Mouse (Mus musculus) CH12.LX (cell line): ENCODE results near the gene Ldlrad3. TPM values are rescaled to one million over a fixed set of nuclear protein-coding genes. Genes with fewer than 3 reads are reported as not detected.

ENCODE experiments used
- DNase-seq: peaks from one replicate; pipeline ENCODE4 v3.0.0-alpha.2; 2013; ENCODE audit errors: extremely low read depth
- H3K27ac ChIP-seq: 2 replicates; pipeline ENCODE4 v1.5.1; 2012; ENCODE audit warnings: low read depth, mild to moderate bottlenecking, control low read depth, moderate library complexity; ENCODE audit not compliant: insufficient read depth
- H3K27me3 ChIP-seq: replicated peaks from 2 replicates; pipeline ENCODE3; 2012; ENCODE audit warnings: inconsistent platforms
- H3K36me3 ChIP-seq, 2 experiments: replicated peaks in 1 of 2; 2 replicates each; pipeline versions ENCODE3 to v1.6.1; 2012; ENCODE audit warnings: inconsistent platforms in 1 of 2, low read length in 1 of 2, mild to moderate bottlenecking in 1 of 2, mixed read lengths in 1 of 2, moderate library complexity in 1 of 2; ENCODE audit not compliant: control insufficient read depth in 1 of 2, insufficient read depth in 1 of 2
- H3K4me1 ChIP-seq, 2 experiments: 2 replicates each; pipeline ENCODE4 v1.6.1; 2012; ENCODE audit warnings: inconsistent platforms in 1 of 2, moderate library complexity in 1 of 2; ENCODE audit not compliant: insufficient read depth in 2 of 2, control insufficient read depth in 1 of 2
- H3K4me2 ChIP-seq: 2 replicates; pipeline ENCODE4 v1.6.1; 2012; ENCODE audit warnings: low read depth, mild to moderate bottlenecking, control low read depth; ENCODE audit not compliant: poor library complexity, insufficient read depth, severe bottlenecking
- H3K4me3 ChIP-seq, 3 experiments: fragments of 150-350 bp in 1 of 3; sonication (generic) in 1 of 3; replicated peaks in 1 of 3; 2 replicates each; pipeline versions ENCODE3 to v1.5.1; 2011 to 2012; ENCODE audit warnings: low read depth in 2 of 3, low read length in 2 of 3, mild to moderate bottlenecking in 2 of 3, moderate library complexity in 2 of 3, control low read depth in 1 of 3, improper control_type of control experiment in 1 of 3, inconsistent platforms in 1 of 3, mixed read lengths in 1 of 3; ENCODE audit not compliant: poor library complexity in 1 of 3
- H3K79me2 ChIP-seq: replicated peaks from 2 replicates; pipeline ENCODE4 v1.6.1; 2012; ENCODE audit warnings: mild to moderate bottlenecking, moderate library complexity; ENCODE audit not compliant: control insufficient read depth, poor library complexity, insufficient read depth, severe bottlenecking; ENCODE audit errors: extremely low read depth
- H3K9ac ChIP-seq: 2 replicates; pipeline ENCODE4 v1.6.1; 2012; ENCODE audit warnings: low read depth, mild to moderate bottlenecking, control low read depth, moderate library complexity; ENCODE audit not compliant: insufficient read depth
- H3K9me3 ChIP-seq: replicated peaks from 2 replicates; pipeline ENCODE3; 2012; ENCODE audit warnings: low read length, inconsistent platforms, mixed read lengths
- CHD1 ChIP-seq: IDR thresholded peaks from 2 replicates; pipeline ENCODE4 v1.6.1; 2012; ENCODE audit warnings: low read depth, low read length, improper control_type of control experiment, inconsistent platforms
- CTCF ChIP-seq, 2 experiments: IDR thresholded peaks in 1 of 2; conservative IDR thresholded peaks in 1 of 2; 2 replicates each; pipeline ENCODE4 v1.5.1; 2011 to 2012; ENCODE audit warnings: low read depth in 2 of 2, low read length in 2 of 2, improper control_type of control experiment in 1 of 2, inconsistent platforms in 1 of 2, mild to moderate bottlenecking in 1 of 2, moderate library complexity in 1 of 2
- E2F4 ChIP-seq: IDR thresholded peaks from 2 replicates; pipeline ENCODE4 v1.6.1; 2011; ENCODE audit warnings: low read depth, low read length, improper control_type of control experiment; ENCODE audit not compliant: insufficient replicate concordance
- EP300 ChIP-seq: IDR thresholded peaks from 2 replicates; pipeline ENCODE4 v1.6.1; 2011; ENCODE audit warnings: low read length, improper control_type of control experiment
- ETS1 ChIP-seq: conservative IDR thresholded peaks from 2 replicates; pipeline ENCODE4 v1.6.1; 2012; ENCODE audit warnings: low read depth, mild to moderate bottlenecking, inconsistent platforms, low read length, improper control_type of control experiment, moderate library complexity
- MAFK ChIP-seq: IDR thresholded peaks from 2 replicates; pipeline ENCODE4 v1.6.1; 2011; ENCODE audit warnings: low read length, improper control_type of control experiment; ENCODE audit not compliant: insufficient replicate concordance
- MAX ChIP-seq: IDR thresholded peaks from 2 replicates; pipeline ENCODE4 v1.6.1; 2011; ENCODE audit warnings: low read length, improper control_type of control experiment
- MAZ ChIP-seq: IDR thresholded peaks from 2 replicates; pipeline ENCODE4 v1.6.1; 2012; ENCODE audit warnings: low read depth, mild to moderate bottlenecking, inconsistent platforms, low read length, improper control_type of control experiment, moderate library complexity
- MEF2A ChIP-seq: IDR thresholded peaks from 2 replicates; pipeline ENCODE4 v1.6.1; 2014; ENCODE audit warnings: low read depth, mild to moderate bottlenecking, inconsistent platforms, low read length, improper control_type of control experiment, borderline replicate concordance
- MXI1 ChIP-seq: IDR thresholded peaks from 2 replicates; pipeline ENCODE4 v1.6.1; 2011; ENCODE audit warnings: mild to moderate bottlenecking, low read depth, low read length, improper control_type of control experiment
- NELFE ChIP-seq: IDR thresholded peaks from 2 replicates; pipeline ENCODE4 v1.6.1; 2011; ENCODE audit warnings: low read depth, low read length, improper control_type of control experiment
- NRF1 ChIP-seq: IDR thresholded peaks from 2 replicates; pipeline ENCODE4 v1.6.1; 2014; ENCODE audit warnings: low read depth, mild to moderate bottlenecking, inconsistent platforms, low read length, improper control_type of control experiment, moderate library complexity
- RAD21 ChIP-seq: IDR thresholded peaks from 2 replicates; pipeline ENCODE4 v1.6.1; 2011; ENCODE audit warnings: low read depth, mild to moderate bottlenecking, low read length, improper control_type of control experiment, moderate library complexity
- RCOR1 ChIP-seq: conservative IDR thresholded peaks from 2 replicates; pipeline ENCODE4 v1.6.1; 2012; ENCODE audit warnings: low read depth, mild to moderate bottlenecking, inconsistent platforms, low read length, improper control_type of control experiment
- SIN3A ChIP-seq: IDR thresholded peaks from 2 replicates; pipeline ENCODE4 v1.6.1; 2012; ENCODE audit warnings: low read length, improper control_type of control experiment, inconsistent platforms
- SMC3 ChIP-seq: IDR thresholded peaks from 2 replicates; pipeline ENCODE4 v1.6.1; 2011; ENCODE audit warnings: low read depth, low read length, improper control_type of control experiment
- TBP ChIP-seq: conservative IDR thresholded peaks from 2 replicates; pipeline ENCODE4 v1.6.1; 2011; ENCODE audit warnings: low read depth, low read length, improper control_type of control experiment
- TCF12 ChIP-seq: IDR thresholded peaks from 2 replicates; pipeline ENCODE4 v1.6.1; 2014; ENCODE audit warnings: low read depth, mild to moderate bottlenecking, inconsistent platforms, low read length, improper control_type of control experiment
- ZKSCAN1 ChIP-seq: IDR thresholded peaks from 2 replicates; pipeline ENCODE4 v1.6.1; 2012; ENCODE audit warnings: low read depth, inconsistent platforms, low read length, improper control_type of control experiment, borderline replicate concordance
- dilution Hi-C: fragments of 300-500 bp; cut with MboI; formaldehyde crosslinking; loops from 2 replicates; pipeline ENCODE4 v1.14.3; 2020; ENCODE audit warnings: low sequenced_read_pairs; ENCODE audit not compliant: extremely low pct_unique_long_range_greater_than_20kb, extremely low pct_ligation_motif_present
- in situ Hi-C: fragments of 300-500 bp; cut with MboI; formaldehyde crosslinking; loops from 3 replicates; pipeline ENCODE4 v1.14.3; 2019; ENCODE audit warnings: low sequenced_read_pairs, low pct_ligation_motif_present, low pct_unique_long_range_greater_than_20kb, mixed read lengths
- polyA plus RNA-seq: library from polyadenylated mRNA; unstranded; fragments of >175 nt; gene quantifications from 2 replicates; pipeline ENCODE4 v1.2.1, GENCODE M21; 2012; ENCODE audit warnings: low read depth; ENCODE audit not compliant: insufficient read length
- total RNA-seq, 2 experiments: library from RNA; depleted of rRNA; stranded (reverse); fragments of 300-350 nt in 1 of 2; fragments of >200 nt in 1 of 2; gene quantifications; 2 replicates each; pipeline ENCODE4 v1.2.3; 2012 to 2014

The Ldlrad3 gene
- total and polyA plus RNA-seq, 3 experiments, result 0.30 to 2.7 (median 2.1) TPM

GRCm38 (mm10) chr2:102032713-102033343 lies 153.4 kb downstream of the Ldlrad3 start:
- dilution Hi-C loops, result no loop called here
- no peak for DNase-seq
- Histone ChIP-seq H3K9me3 (no peaks in the 10 kb centered on the region), H3K36me3 (no peaks in the 10 kb centered on the region), H3K4me3 (no peak overlapping the region), H3K9ac (no peak overlapping the region), H3K4me1 (peaks cover 2 to 34% of the 10 kb centered on the region in 2 experiments; a peak in 3 of 4 replicates), H3K27ac (no peak overlapping the region), H3K27me3 (no peaks in the 10 kb centered on the region)
- in situ Hi-C loops, result no loop called here
- TF ChIP-seq NRF1 (no peak), ZKSCAN1 (no peak), EP300 (no peak), MEF2A (no peak), CHD1 (no peak), E2F4 (no peak), CTCF (conservative IDR thresholded peaks at IDR 0.05 in 1 of 2, IDR thresholded peaks at IDR 0.05 in 1 of 2; ENCODE audit: low read depth in 2 of 2, low read length in 2 of 2) (no peak), MXI1 (no peak), TCF12 (no peak)
- TF ChIP-seq, all 38 proteins: peak for 0
- Histone ChIP-seq H3K4me2 (no peak overlapping the region), H3K79me2 (no peaks in the 10 kb centered on the region)

DNA sequence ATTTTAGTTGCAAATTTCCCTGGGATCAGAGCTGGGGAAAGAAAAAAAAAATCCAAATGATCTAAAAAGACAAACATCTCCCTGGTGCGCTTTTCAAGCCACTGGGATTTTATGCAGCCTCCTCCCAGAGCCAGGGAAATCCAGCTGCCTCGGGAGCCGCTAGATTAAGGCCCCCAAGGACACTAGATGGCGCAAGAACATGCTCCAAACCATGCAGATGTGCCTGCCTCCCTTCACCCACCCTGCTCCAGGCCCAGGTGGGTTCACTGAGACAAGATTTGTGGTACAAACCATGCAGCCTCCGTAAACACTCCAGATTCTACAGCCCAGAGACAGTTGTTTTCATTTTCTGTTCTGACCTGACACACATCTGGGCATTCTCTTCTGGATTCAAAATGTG lies 155.5 kb downstream of the Ldlrad3 start:
- peak; percentile 47 for DNase-seq
- in situ Hi-C loops (no loop called here), dilution Hi-C loops (no loop called here)
- H3K9ac ChIP-seq, result no peak overlapping the region
- H3K36me3 ChIP-seq, result no peaks in the 10 kb centered on the region
- H3K27ac ChIP-seq, result no peak overlapping the region
- TF ChIP-seq NELFE (no peak), CTCF (conservative IDR thresholded peaks at IDR 0.05 in 1 of 2, IDR thresholded peaks at IDR 0.05 in 1 of 2; ENCODE audit: low read depth in 2 of 2, low read length in 2 of 2) (peak; percentile 34 to 68; a peak in 3 of 4 replicates), TCF12 (no peak), SIN3A (no peak), MAX (no peak), CHD1 (no peak), MEF2A (no peak), E2F4 (no peak), RAD21 (peak; percentile 55), TBP (no peak), SMC3 (peak; percentile 48), MAFK (no peak), ETS1 (no peak), RCOR1 (no peak), MAZ (no peak)
- H3K4me1 ChIP-seq, result peaks cover 0 to 22% of the 10 kb centered on the region in 2 experiments; a peak in 2 of 4 replicates
- H3K79me2 ChIP-seq, result no peaks in the 10 kb centered on the region
- H3K4me2 ChIP-seq, result no peak overlapping the region
- H3K9me3 ChIP-seq, result no peaks in the 10 kb centered on the region
- no peak overlapping the region for H3K4me3 ChIP-seq
- no peaks in the 10 kb centered on the region for H3K27me3 ChIP-seq
